8 mouse cellular contexts compared by ENCODE assay signal in the genomic region with DNA sequence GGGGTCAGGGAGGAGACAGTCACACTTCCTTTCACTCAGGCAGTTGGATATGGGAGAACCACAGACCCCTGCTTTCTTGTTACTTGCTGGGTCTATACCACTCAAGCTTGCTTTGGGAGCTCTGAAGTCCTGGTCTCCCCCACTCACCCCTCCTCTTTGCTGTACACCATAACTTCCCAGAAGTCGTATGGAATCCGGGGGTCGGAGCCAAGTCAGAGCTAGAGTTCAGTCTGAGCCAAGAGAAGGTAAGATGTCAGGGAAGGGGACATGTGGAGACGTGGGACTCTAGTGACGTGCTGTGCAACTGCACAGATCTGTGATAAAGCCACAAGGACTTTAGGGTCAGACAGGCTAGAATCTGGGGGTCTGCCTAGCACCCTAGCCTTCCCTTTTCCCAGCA. TPM values are rescaled to one million over a fixed set of nuclear protein-coding genes. Genes with fewer than 3 reads are reported as not detected.
DNase-seq lines count a peak whose midpoint lies in the region; ATAC-seq and TF ChIP-seq lines count a peak whose summit lies in the region.

No protein-coding gene starts in this region.

- no peak for DNase-seq in heart, adult 2 months
- DNase-seq in heart, adult 8-10 months (ENCODE audit: low spot score), result no peak
- no peak for DNase-seq in hindbrain, embryonic 14.5 days (ENCODE audit: low spot score)
- DNase-seq in adrenal gland, adult 18-20 months (ENCODE audit: low spot score in 2 of 2), result no peak

- no peak for TF ChIP-seq CTCF in heart, adult 2 months (IDR thresholded peaks at IDR 0.05)
- no peak for TF ChIP-seq CTCF in cortical plate, adult 2 months (IDR thresholded peaks at IDR 0.05; ENCODE audit: extremely low read depth, insufficient read depth, low read length)

- 26% methylated on average over 5 of the region's 5 CpGs for WGBS in heart, adult 2 months
- WGBS in hindbrain, embryonic 14.5 days, result 68% methylated on average over 5 of the region's 5 CpGs
- 75% methylated on average over 5 of the region's 5 CpGs for WGBS in midbrain, embryonic 13.5 days

- peak overlapping the region; percentile 38 for H3K27ac ChIP-seq in heart, adult 2 months
- H3K27ac ChIP-seq in cortical plate, adult 2 months (ENCODE audit: insufficient read depth, low read length), result no peak overlapping the region
- no peak overlapping the region for H3K27ac ChIP-seq in hindbrain, embryonic 14.5 days
- H3K27ac ChIP-seq in midbrain, embryonic 13.5 days, result no peak overlapping the region

- no peak for ATAC-seq in hindbrain, embryonic 14.5 days (ENCODE audit: low FRiP score)
- ATAC-seq in midbrain, embryonic 13.5 days, result no peak
- ATAC-seq in monocyte, adult 5-6 weeks (replicated peaks; ENCODE audit: insufficient number of reproducible peaks, low FRiP score, low TSS enrichment, poor library complexity, severe bottlenecking), result no peak
- ATAC-seq in granulocyte monocyte progenitor cell, adult 5-6 weeks (replicated peaks; ENCODE audit: poor library complexity, severe bottlenecking), result no peak

- no peaks in the 10 kb centered on the region for H3K9me3 ChIP-seq in hindbrain, embryonic 14.5 days (ENCODE audit: control insufficient read depth, low read length)
- no peaks in the 10 kb centered on the region for H3K9me3 ChIP-seq in midbrain, embryonic 13.5 days

- H3K9ac ChIP-seq in heart, adult 2 months (ENCODE audit: low read depth, low read length), result peak overlapping the region; percentile 59
- peak overlapping the region; percentile 91 for H3K9ac ChIP-seq in hindbrain, embryonic 14.5 days
- peak overlapping the region; percentile 98 for H3K9ac ChIP-seq in midbrain, embryonic 13.5 days (replicated peaks)

- peak overlapping the region; percentile 91 for H3K4me2 ChIP-seq in hindbrain, embryonic 14.5 days (replicated peaks)
- peak overlapping the region; percentile 97 for H3K4me2 ChIP-seq in midbrain, embryonic 13.5 days (replicated peaks)

- no peaks in the 10 kb centered on the region for H3K79me2 ChIP-seq in heart, adult 2 months (replicated peaks; ENCODE audit: control insufficient read depth, insufficient read depth, low read length)

- H3K4me1 ChIP-seq in heart, adult 2 months (ENCODE audit: control insufficient read depth, insufficient read depth, low read length), result peaks cover 11% of the 10 kb centered on the region
- peaks cover 31% of the 10 kb centered on the region for H3K4me1 ChIP-seq in cortical plate, adult 2 months (ENCODE audit: control insufficient read depth, insufficient read depth, low read length)
- H3K4me1 ChIP-seq in hindbrain, embryonic 14.5 days (replicated peaks; ENCODE audit: control insufficient read depth, insufficient read depth, low read length), result peaks cover 36% of the 10 kb centered on the region
- peaks cover 47% of the 10 kb centered on the region for H3K4me1 ChIP-seq in midbrain, embryonic 13.5 days (replicated peaks)

- peak overlapping the region; percentile 79 for H3K4me3 ChIP-seq in heart, adult 2 months
- peak overlapping the region; percentile 89 for H3K4me3 ChIP-seq in cortical plate, adult 2 months (ENCODE audit: insufficient read depth, low read length)
- peak overlapping the region; percentile 69 for H3K4me3 ChIP-seq in hindbrain, embryonic 14.5 days (replicated peaks; ENCODE audit: low read length)
- H3K4me3 ChIP-seq in midbrain, embryonic 13.5 days (replicated peaks), result peak overlapping the region; percentile 61

- intact Hi-C loops in heart, adult 2 months (cut with DNase I), result no loop called here

- H3K36me3 ChIP-seq in heart, adult 2 months (ENCODE audit: control insufficient read depth, insufficient read depth, low read length), result peaks cover 2% of the 10 kb centered on the region
- H3K36me3 ChIP-seq in hindbrain, embryonic 14.5 days (replicated peaks; ENCODE audit: control insufficient read depth, insufficient read depth), result no peaks in the 10 kb centered on the region
- no peaks in the 10 kb centered on the region for H3K36me3 ChIP-seq in midbrain, embryonic 13.5 days

- no peak for TF ChIP-seq POLR2A in heart, adult 2 months (IDR thresholded peaks at IDR 0.05; ENCODE audit: insufficient read depth, low read depth, low read length)
- no peak for TF ChIP-seq POLR2A in cortical plate, adult 2 months (IDR thresholded peaks at IDR 0.05; ENCODE audit: extremely low read depth, insufficient read depth, low read length)

- H3K27me3 ChIP-seq in heart, adult 2 months (ENCODE audit: control insufficient read depth, insufficient read depth, low read length), result no peaks in the 10 kb centered on the region
- H3K27me3 ChIP-seq in hindbrain, embryonic 14.5 days (ENCODE audit: control insufficient read depth, insufficient read depth, low read length), result no peaks in the 10 kb centered on the region
- no peaks in the 10 kb centered on the region for H3K27me3 ChIP-seq in midbrain, embryonic 13.5 days

- no peak for TF ChIP-seq EP300 in heart, adult 2 months (IDR thresholded peaks at IDR 0.05; ENCODE audit: insufficient read depth, low read depth, low read length)

RNA-seq across cellular contexts. Expression of gene Bace1, which starts 2.0 kb away (rescaled TPM):
- total RNA-seq in heart, adult 2 months (2021), result 10 to 100 TPM; 29.5 to 30.6 TPM
- 22.7 and 25.3 TPM in 2 replicates for polyA plus RNA-seq in heart, adult 2 months (2012; rRNA removed)
- 10 to 100 TPM; 21.2 to 35.3 (median 27.2) TPM for total RNA-seq in heart, adult 8-10 months (2022)
- polyA plus RNA-seq in cortical plate, adult 2 months (2012; rRNA removed), result 50.7 and 56.2 TPM in 2 replicates
- polyA plus RNA-seq in hindbrain, embryonic 14.5 days (2014; fragmentation: Nextera tagmentation; extraction: Ambion mirVana), result 46.0 and 50.3 TPM in 2 replicates
- 47.0 and 50.6 TPM in 2 replicates for polyA plus RNA-seq in midbrain, embryonic 13.5 days (2015; fragmentation: Nextera tagmentation; extraction: Ambion mirVana)
- total RNA-seq in monocyte, adult 5-6 weeks (2017), result 0.29 to 1.1 TPM (median 0.43 TPM) in 3 replicates
- 10 to 100 TPM; 21.3 to 25.2 TPM for total RNA-seq in adrenal gland, adult 18-20 months (2021)
- 44.3 and 77.0 TPM in 2 replicates for total RNA-seq in granulocyte monocyte progenitor cell, adult 5-6 weeks (2014; fragmentation: Nextera tagmentation)
- 48.5 and 62.9 TPM in 2 replicates for total RNA-seq in granulocyte monocyte progenitor cell, adult 5-6 weeks (2017)

RNA-seq across cellular contexts. Expression of gene Cep164, which starts 11.8 kb away (rescaled TPM):
- total RNA-seq in heart, adult 2 months (2021), result 1 to 10 TPM; 6.0 to 6.2 TPM
- 6.0 and 7.4 TPM in 2 replicates for polyA plus RNA-seq in heart, adult 2 months (2012; rRNA removed)
- 1 to 10 TPM; 6.8 to 8.6 (median 7.7) TPM for total RNA-seq in heart, adult 8-10 months (2022)
- 18.5 and 22.5 TPM in 2 replicates for polyA plus RNA-seq in cortical plate, adult 2 months (2012; rRNA removed)
- 8.9 and 11.5 TPM in 2 replicates for polyA plus RNA-seq in hindbrain, embryonic 14.5 days (2014; fragmentation: Nextera tagmentation; extraction: Ambion mirVana)
- polyA plus RNA-seq in midbrain, embryonic 13.5 days (2015; fragmentation: Nextera tagmentation; extraction: Ambion mirVana), result 14.9 and 15.5 TPM in 2 replicates
- 10.6 to 16.4 TPM (median 13.0 TPM) in 3 replicates for total RNA-seq in monocyte, adult 5-6 weeks (2017)
- 10 to 100 TPM in 1 of 2 experiments, 1 to 10 TPM in 1; 9.6 to 12.0 TPM for total RNA-seq in adrenal gland, adult 18-20 months (2021)
- total RNA-seq in granulocyte monocyte progenitor cell, adult 5-6 weeks (2014; fragmentation: Nextera tagmentation), result 19.8 and 22.3 TPM in 2 replicates
- 18.5 and 22.1 TPM in 2 replicates for total RNA-seq in granulocyte monocyte progenitor cell, adult 5-6 weeks (2017)

Comparison
In these comparisons a context has a peak if more than half of its experiments do, and no peak if none do; other contexts are left out.
1. RNA of gene Bace1, which starts 2.0 kb away (total RNA-seq): 44.3 to 77.0 TPM in granulocyte monocyte progenitor cell, adult 5-6 weeks, 21.2 to 35.3 TPM in heart, adult 8-10 months, 29.5 to 30.6 TPM in heart, adult 2 months and 21.3 to 25.2 TPM in adrenal gland, adult 18-20 months; 0.29 to 1.1 TPM in monocyte, adult 5-6 weeks; every median in the first group is over 10 times any median in the second.
2. Peak in every context shown above with its lines, with median percentiles within 50 percentile points of each other: H3K4me3 ChIP-seq and H3K9ac ChIP-seq.